Mouse (Mus musculus): ENCODE measurements at regions not wholly inside any gene's neighbourhood (a gene's known extent, or its start where the extent isn't known, plus 50 kb on each side); places are given as distances from the start of the nearest gene placed in this dataset.

DNA sequence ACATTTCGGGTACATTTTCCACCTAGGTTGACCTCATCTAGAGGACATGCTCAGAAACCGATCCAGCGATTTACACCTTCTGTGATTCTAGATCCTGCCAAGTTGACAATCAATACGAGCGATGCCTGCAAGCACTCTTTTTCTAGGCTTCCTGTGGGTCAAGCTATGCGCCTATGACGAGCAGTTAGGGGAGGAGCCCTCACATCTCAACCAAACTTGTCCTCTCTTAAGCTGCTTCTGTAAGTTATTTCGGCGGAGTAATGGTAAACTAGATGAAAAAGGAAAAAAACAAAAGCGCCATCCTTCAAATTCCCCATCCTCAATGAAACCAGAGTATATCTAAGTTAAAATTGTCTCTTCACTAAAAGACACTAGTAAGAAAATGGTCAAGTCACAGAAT lies 858.5 kb downstream of the Zfp704 start:
- no peaks in the 10 kb centered on the region for H3K9me3 ChIP-seq (replicated peaks; ENCODE audit: control insufficient read depth, low read length)
- ATAC-seq (ENCODE audit: insufficient read depth, low FRiP score), result no peak
- no peak overlapping the region for H3K4me3 ChIP-seq (replicated peaks; ENCODE audit: low read length)
- H3K4me2 ChIP-seq (ENCODE audit: low read depth, low read length), result no peak overlapping the region
- H3K27me3 ChIP-seq (ENCODE audit: control insufficient read depth, insufficient read depth, low read length), result no peaks in the 10 kb centered on the region
- H3K36me3 ChIP-seq (ENCODE audit: control insufficient read depth, insufficient read depth, low read length), result no peaks in the 10 kb centered on the region
- no peak overlapping the region for H3K27ac ChIP-seq (ENCODE audit: low read length)
- 86% methylated on average over 10 of the region's 10 CpGs for WGBS
- peaks cover 3% of the 10 kb centered on the region; the same call in 1 of the 2 replicates for H3K4me1 ChIP-seq (ENCODE audit: control insufficient read depth, insufficient read depth, low read length)
- H3K9ac ChIP-seq (ENCODE audit: low read length), result no peak overlapping the region

DNA sequence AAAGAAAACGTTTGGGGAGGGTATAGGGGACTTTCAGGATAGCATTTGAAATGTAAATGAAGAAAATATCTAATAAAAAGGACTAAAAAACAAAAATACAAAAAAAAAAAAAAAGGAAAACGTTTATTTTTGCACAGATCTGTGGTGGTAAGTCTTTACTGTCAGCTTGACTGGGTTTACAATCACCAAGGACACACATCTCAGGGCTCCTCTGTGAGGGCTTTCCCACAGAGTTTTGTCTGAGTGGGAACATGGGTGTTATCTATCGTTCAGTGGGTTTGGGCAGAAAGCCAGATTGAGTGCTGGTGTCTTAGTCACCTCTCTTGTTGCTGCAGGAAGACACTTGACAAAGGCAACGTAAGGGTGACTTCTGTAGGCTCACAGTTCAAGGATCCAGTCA lies 859.0 kb downstream of the Zfp704 start:
- WGBS, result 67% methylated on average over 4 of the region's 4 CpGs
- H3K4me3 ChIP-seq (replicated peaks; ENCODE audit: low read length), result no peak overlapping the region
- no peaks in the 10 kb centered on the region for H3K27me3 ChIP-seq (ENCODE audit: control insufficient read depth, insufficient read depth, low read length)
- H3K9ac ChIP-seq (ENCODE audit: low read length), result no peak overlapping the region
- ATAC-seq (ENCODE audit: insufficient read depth, low FRiP score), result no peak
- peaks cover 3% of the 10 kb centered on the region; the same call in 1 of the 2 replicates for H3K4me1 ChIP-seq (ENCODE audit: control insufficient read depth, insufficient read depth, low read length)
- no peaks in the 10 kb centered on the region for H3K9me3 ChIP-seq (replicated peaks; ENCODE audit: control insufficient read depth, low read length)
- H3K4me2 ChIP-seq (ENCODE audit: low read depth, low read length), result no peak overlapping the region
- no peak overlapping the region for H3K27ac ChIP-seq (ENCODE audit: low read length)
- H3K36me3 ChIP-seq (ENCODE audit: control insufficient read depth, insufficient read depth, low read length), result no peaks in the 10 kb centered on the region

DNA sequence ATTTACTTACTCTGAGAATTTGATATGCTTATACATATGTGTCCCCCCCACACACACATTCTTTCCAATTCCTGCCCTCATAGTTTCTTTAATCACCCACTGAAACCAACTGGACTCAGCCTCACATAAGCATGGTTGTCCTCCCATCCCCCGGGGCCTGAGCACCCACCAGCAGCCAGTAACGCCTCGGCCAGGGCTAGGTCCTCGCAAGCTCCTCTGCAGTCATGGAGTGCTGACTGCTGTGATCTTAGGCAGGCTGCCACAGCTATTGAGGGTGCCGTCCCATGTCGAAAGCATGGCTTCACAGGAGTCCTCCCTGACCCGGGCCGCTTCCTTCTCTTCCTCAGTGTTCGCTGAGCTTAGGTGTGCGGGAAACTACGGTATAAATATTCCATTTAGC lies 859.7 kb downstream of the Zfp704 start:
- 85% methylated on average over 11 of the region's 11 CpGs for WGBS
- no peak overlapping the region for H3K9ac ChIP-seq (ENCODE audit: low read length)
- H3K9me3 ChIP-seq (replicated peaks; ENCODE audit: control insufficient read depth, low read length), result no peaks in the 10 kb centered on the region
- peaks cover 3% of the 10 kb centered on the region; the same call in 1 of the 2 replicates for H3K4me1 ChIP-seq (ENCODE audit: control insufficient read depth, insufficient read depth, low read length)
- no peaks in the 10 kb centered on the region for H3K27me3 ChIP-seq (ENCODE audit: control insufficient read depth, insufficient read depth, low read length)
- H3K4me2 ChIP-seq (ENCODE audit: low read depth, low read length), result no peak overlapping the region
- H3K4me3 ChIP-seq (replicated peaks; ENCODE audit: low read length), result no peak overlapping the region
- no peak for ATAC-seq (ENCODE audit: insufficient read depth, low FRiP score)
- H3K27ac ChIP-seq (ENCODE audit: low read length), result no peak overlapping the region
- H3K36me3 ChIP-seq (ENCODE audit: control insufficient read depth, insufficient read depth, low read length), result no peaks in the 10 kb centered on the region

DNA sequence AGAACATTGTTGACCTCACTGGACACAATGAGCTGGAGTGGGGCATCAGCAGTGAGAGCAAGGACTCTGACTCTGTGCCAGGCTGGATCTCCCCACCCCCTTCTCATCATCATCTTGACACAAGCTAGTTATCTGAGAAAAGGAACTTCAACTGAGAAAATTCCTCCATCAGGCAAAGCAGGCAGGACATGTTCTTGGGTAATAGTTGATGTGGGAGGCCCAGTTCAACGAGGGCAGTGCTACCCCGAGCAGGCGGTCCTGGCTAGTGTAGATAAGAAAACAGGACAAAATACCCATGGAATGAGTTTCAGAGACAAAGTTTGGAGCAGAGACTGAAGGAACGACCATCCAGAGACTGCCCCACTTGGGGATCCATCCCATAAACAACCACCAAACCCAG lies 862.7 kb downstream of the Zfp704 start:
- WGBS, result 74% methylated on average over 4 of the region's 4 CpGs
- no peaks in the 10 kb centered on the region for H3K9me3 ChIP-seq (replicated peaks; ENCODE audit: control insufficient read depth, low read length)
- no peaks in the 10 kb centered on the region for H3K4me1 ChIP-seq (ENCODE audit: control insufficient read depth, insufficient read depth, low read length)
- no peak overlapping the region for H3K4me3 ChIP-seq (replicated peaks; ENCODE audit: low read length)
- no peaks in the 10 kb centered on the region for H3K36me3 ChIP-seq (ENCODE audit: control insufficient read depth, insufficient read depth, low read length)
- ATAC-seq (ENCODE audit: insufficient read depth, low FRiP score), result no peak
- H3K9ac ChIP-seq (ENCODE audit: low read length), result no peak overlapping the region
- H3K4me2 ChIP-seq (ENCODE audit: low read depth, low read length), result no peak overlapping the region
- no peak overlapping the region for H3K27ac ChIP-seq (ENCODE audit: low read length)
- no peaks in the 10 kb centered on the region for H3K27me3 ChIP-seq (ENCODE audit: control insufficient read depth, insufficient read depth, low read length)

DNA sequence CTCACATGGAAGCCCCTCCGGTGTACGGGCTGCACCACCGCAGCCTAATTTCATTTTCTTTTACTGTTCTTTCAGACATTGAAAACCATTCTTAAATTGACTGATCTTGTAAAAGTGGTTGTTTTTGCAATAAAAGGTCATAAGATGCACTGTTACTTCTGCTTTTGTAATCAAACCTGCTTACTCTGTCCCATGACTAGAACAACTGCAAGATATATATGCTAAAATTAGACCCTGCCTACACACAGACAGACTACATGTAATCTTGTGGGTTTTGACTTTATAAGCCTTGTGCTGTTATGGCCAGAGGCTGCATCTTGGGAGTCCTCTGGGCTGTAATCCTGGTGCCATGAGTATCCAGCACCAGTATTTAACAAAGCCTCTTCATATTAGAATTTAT lies 863.2 kb downstream of the Zfp704 start:
- no peak overlapping the region for H3K9ac ChIP-seq (ENCODE audit: low read length)
- no peaks in the 10 kb centered on the region for H3K27me3 ChIP-seq (ENCODE audit: control insufficient read depth, insufficient read depth, low read length)
- H3K4me3 ChIP-seq (replicated peaks; ENCODE audit: low read length), result no peak overlapping the region
- no peaks in the 10 kb centered on the region for H3K9me3 ChIP-seq (replicated peaks; ENCODE audit: control insufficient read depth, low read length)
- no peak overlapping the region for H3K4me2 ChIP-seq (ENCODE audit: low read depth, low read length)
- ATAC-seq (ENCODE audit: insufficient read depth, low FRiP score), result no peak
- 88% methylated on average over 3 of the region's 3 CpGs for WGBS
- no peaks in the 10 kb centered on the region for H3K36me3 ChIP-seq (ENCODE audit: control insufficient read depth, insufficient read depth, low read length)
- no peak overlapping the region for H3K27ac ChIP-seq (ENCODE audit: low read length)
- H3K4me1 ChIP-seq (ENCODE audit: control insufficient read depth, insufficient read depth, low read length), result no peaks in the 10 kb centered on the region

DNA sequence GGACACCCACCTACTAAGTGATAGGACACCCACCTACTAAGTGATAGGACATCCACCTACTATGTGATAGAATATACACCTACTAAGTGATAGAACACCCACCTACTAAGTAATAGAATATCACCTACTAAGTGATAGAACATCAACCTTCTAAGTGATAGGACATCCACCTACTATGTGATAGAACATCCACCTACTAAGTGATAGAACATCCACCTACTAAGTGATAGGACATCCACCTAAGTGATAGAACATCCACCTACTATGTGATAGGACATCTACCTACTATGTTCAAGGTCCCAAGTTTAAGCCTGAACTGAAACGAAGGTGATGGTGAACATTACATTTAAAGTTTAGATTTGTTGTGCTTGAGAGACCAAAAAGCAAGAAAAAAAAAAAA lies 863.8 kb downstream of the Zfp704 start:
- H3K36me3 ChIP-seq (ENCODE audit: control insufficient read depth, insufficient read depth, low read length), result no peaks in the 10 kb centered on the region
- WGBS, result 88% methylated on average over 1 of the region's 1 CpGs
- H3K4me3 ChIP-seq (replicated peaks; ENCODE audit: low read length), result no peak overlapping the region
- H3K9me3 ChIP-seq (replicated peaks; ENCODE audit: control insufficient read depth, low read length), result no peaks in the 10 kb centered on the region
- no peak overlapping the region for H3K27ac ChIP-seq (ENCODE audit: low read length)
- H3K9ac ChIP-seq (ENCODE audit: low read length), result no peak overlapping the region
- no peaks in the 10 kb centered on the region for H3K27me3 ChIP-seq (ENCODE audit: control insufficient read depth, insufficient read depth, low read length)
- ATAC-seq (ENCODE audit: insufficient read depth, low FRiP score), result no peak
- H3K4me1 ChIP-seq (ENCODE audit: control insufficient read depth, insufficient read depth, low read length), result no peaks in the 10 kb centered on the region
- H3K4me2 ChIP-seq (ENCODE audit: low read depth, low read length), result no peak overlapping the region

DNA sequence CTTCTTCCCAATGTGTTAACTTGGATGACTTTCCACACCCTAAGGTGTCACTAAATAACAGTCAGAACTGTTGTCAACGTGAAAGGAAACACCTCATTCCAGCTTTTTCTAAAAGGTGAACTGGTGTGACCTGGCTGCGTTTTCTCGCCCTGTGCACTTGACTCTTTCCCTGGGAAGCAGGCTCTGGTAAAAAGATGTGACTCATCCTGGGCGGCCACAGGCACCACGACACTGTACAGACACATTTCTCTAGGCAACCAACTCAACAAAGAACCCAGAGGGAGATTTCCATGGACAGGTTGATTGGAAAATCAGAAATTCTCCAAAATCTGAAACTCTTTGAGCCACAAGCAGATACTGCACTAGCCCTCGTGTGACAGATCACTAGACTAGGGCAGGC lies 865.0 kb downstream of the Zfp704 start:
- ATAC-seq (ENCODE audit: insufficient read depth, low FRiP score), result no peak
- Histone ChIP-seq H3K4me1 (ENCODE audit: control insufficient read depth, insufficient read depth, low read length) (no peaks in the 10 kb centered on the region), H3K27me3 (ENCODE audit: control insufficient read depth, insufficient read depth, low read length) (no peaks in the 10 kb centered on the region), H3K36me3 (ENCODE audit: control insufficient read depth, insufficient read depth, low read length) (no peaks in the 10 kb centered on the region), H3K27ac (ENCODE audit: low read length) (no peak overlapping the region), H3K4me2 (ENCODE audit: low read depth, low read length) (no peak overlapping the region), H3K9ac (ENCODE audit: low read length) (no peak overlapping the region), H3K9me3 (replicated peaks; ENCODE audit: control insufficient read depth, low read length) (no peaks in the 10 kb centered on the region), H3K4me3 (replicated peaks; ENCODE audit: low read length) (no peak overlapping the region)
- WGBS, result 43% methylated on average over 6 of the region's 6 CpGs

DNA sequence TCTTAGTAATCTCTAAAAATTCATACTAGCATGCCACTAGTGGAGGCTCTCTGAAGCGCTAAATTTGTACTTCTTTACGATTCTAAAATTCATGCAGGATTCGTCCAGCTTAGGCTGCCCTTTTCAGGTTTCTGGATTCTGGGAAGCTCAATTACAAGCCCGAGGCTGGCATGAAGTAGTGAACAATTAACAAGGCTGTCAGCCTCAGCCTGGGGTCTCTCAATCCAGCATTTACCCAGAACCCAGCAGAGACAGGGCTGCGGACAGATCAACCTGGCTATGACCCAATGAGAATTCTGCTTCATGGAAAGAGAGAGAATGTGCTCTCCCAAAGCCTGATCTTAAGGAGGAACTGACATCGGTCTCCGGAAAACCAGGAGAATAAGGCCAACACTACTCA lies 866.2 kb downstream of the Zfp704 start:
- H3K9ac ChIP-seq (ENCODE audit: low read length), result no peak overlapping the region
- H3K36me3 ChIP-seq (ENCODE audit: control insufficient read depth, insufficient read depth, low read length), result no peaks in the 10 kb centered on the region
- H3K27ac ChIP-seq (ENCODE audit: low read length), result no peak overlapping the region
- no peak for ATAC-seq (ENCODE audit: insufficient read depth, low FRiP score)
- H3K4me2 ChIP-seq (ENCODE audit: low read depth, low read length), result no peak overlapping the region
- H3K4me3 ChIP-seq (replicated peaks; ENCODE audit: low read length), result no peak overlapping the region
- H3K4me1 ChIP-seq (ENCODE audit: control insufficient read depth, insufficient read depth, low read length), result no peaks in the 10 kb centered on the region
- WGBS, result 81% methylated on average over 7 of the region's 7 CpGs
- no peaks in the 10 kb centered on the region for H3K27me3 ChIP-seq (ENCODE audit: control insufficient read depth, insufficient read depth, low read length)
- no peaks in the 10 kb centered on the region for H3K9me3 ChIP-seq (replicated peaks; ENCODE audit: control insufficient read depth, low read length)

DNA sequence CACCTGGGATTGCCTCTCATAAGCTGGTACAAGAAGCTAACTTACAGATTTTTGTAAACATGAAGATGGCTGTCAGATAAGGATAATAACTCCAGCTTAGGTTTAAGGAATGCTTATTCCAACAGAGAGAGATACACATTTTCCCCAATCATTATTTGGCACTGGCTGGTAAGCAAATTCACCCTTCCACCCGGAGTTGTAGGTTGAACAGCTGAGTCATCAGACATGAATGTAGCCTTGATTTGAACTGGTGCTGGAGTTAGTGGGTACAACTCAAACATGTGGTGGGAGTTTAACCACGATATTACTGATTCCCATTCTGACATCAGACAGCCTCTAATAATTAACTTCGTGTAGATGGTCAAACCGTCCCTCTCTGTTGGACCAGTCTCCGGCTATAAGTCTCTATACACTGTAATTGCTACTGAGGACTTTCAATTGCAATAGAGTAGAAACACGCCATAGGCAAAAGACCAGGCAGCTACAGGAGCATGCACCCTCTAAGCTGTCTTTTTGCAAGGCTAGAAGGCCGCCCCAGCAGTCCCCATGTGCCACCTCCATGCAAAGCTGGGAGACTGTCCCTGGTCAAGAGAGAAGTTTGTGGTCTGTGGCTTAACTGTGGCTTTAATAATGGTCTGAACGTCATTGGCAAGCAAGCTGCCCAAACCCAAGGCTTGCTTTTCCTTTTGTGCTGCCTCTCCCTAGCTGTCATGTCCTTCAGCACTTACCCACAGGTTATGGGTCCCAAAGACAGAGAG lies 868.4 kb downstream of the Zfp704 start:
- Histone ChIP-seq H3K27ac (ENCODE audit: low read length) (no peak overlapping the region), H3K9me3 (replicated peaks; ENCODE audit: control insufficient read depth, low read length) (no peaks in the 10 kb centered on the region), H3K36me3 (ENCODE audit: control insufficient read depth, insufficient read depth, low read length) (no peaks in the 10 kb centered on the region), H3K4me2 (ENCODE audit: low read depth, low read length) (no peak overlapping the region), H3K4me3 (replicated peaks; ENCODE audit: low read length) (no peak overlapping the region), H3K27me3 (ENCODE audit: control insufficient read depth, insufficient read depth, low read length) (no peaks in the 10 kb centered on the region), H3K4me1 (ENCODE audit: control insufficient read depth, insufficient read depth, low read length) (no peaks in the 10 kb centered on the region), H3K9ac (ENCODE audit: low read length) (no peak overlapping the region)
- no peak for ATAC-seq (ENCODE audit: insufficient read depth, low FRiP score)
- 69% methylated on average over 8 of the region's 8 CpGs for WGBS

All from stomach, embryonic 16.5 days (tissue).